Mouse (Mus musculus): Measurements from ENCODE around the gene Nemf. TPM values are rescaled to one million over a fixed set of nuclear protein-coding genes. Genes with fewer than 3 reads are reported as not detected.
"Not testable (repeated sequence)": the region's sequence is repeated elsewhere in the genome, so short reads cannot be mapped to it uniquely, and the experiment has no call there.

Nemf gene
- total and polyA plus RNA-seq, 2 experiments from 2014 or later, result 47.7 to 64.7 TPM

- no peaks in the 10 kb centered on the region for H3K27me3 ChIP-seq (ENCODE audit: insufficient read depth, low read length)
- WGBS, result 4% methylated on average over 32 of the region's 32 CpGs
- peak overlapping the region; percentile 46 for H3K4me3 ChIP-seq (ENCODE audit: low read depth, low read length)
- peak; percentile 49 for TF ChIP-seq CTCF (IDR thresholded peaks at IDR 0.05; ENCODE audit: low read depth)
- no peaks in the 10 kb centered on the region for H3K9me3 ChIP-seq (ENCODE audit: low read length)
- no peak overlapping the region for H3K27ac ChIP-seq (ENCODE audit: low read depth, low read length)
- peak overlapping the region; percentile 83 for H3K4me2 ChIP-seq (ENCODE audit: low read depth)
- H3K36me3 ChIP-seq (ENCODE audit: insufficient read depth), result no peaks in the 10 kb centered on the region
- DNase-seq, result peak; percentile 26
- ATAC-seq, result no peak
- peak overlapping the region; percentile 37 for H3K9ac ChIP-seq
- H3K4me1 ChIP-seq (ENCODE audit: insufficient read depth), result no peaks in the 10 kb centered on the region
Measured at GRCm38 (mm10) chr12:69363899-69364762, 7.2 kb upstream of the Nemf start.

- H3K9ac ChIP-seq; DNase-seq; H3K4me2 ChIP-seq (ENCODE audit: low read depth); ATAC-seq; H3K36me3 ChIP-seq (ENCODE audit: insufficient read depth); H3K4me3 ChIP-seq (ENCODE audit: low read depth, low read length); H3K27ac ChIP-seq (ENCODE audit: low read depth, low read length); H3K27me3 ChIP-seq (ENCODE audit: insufficient read depth, low read length); H3K9me3 ChIP-seq (ENCODE audit: low read length); H3K4me1 ChIP-seq (ENCODE audit: insufficient read depth): not testable (repeated sequence)
- 96% methylated on average over 7 of the region's 7 CpGs for WGBS
Measured at GRCm38 (mm10) chr12:69363110-69363509, 6.1 kb upstream of the Nemf start.

- 52% methylated on average over 4 of the region's 4 CpGs for WGBS
- Histone ChIP-seq H3K4me1 (ENCODE audit: insufficient read depth) (no peaks in the 10 kb centered on the region), H3K4me2 (ENCODE audit: low read depth) (peak overlapping the region; percentile 58), H3K9me3 (ENCODE audit: low read length) (no peaks in the 10 kb centered on the region), H3K36me3 (ENCODE audit: insufficient read depth) (no peaks in the 10 kb centered on the region), H3K9ac (no peak overlapping the region), H3K27ac (ENCODE audit: low read depth, low read length) (0 out of 2 replicates have a peak overlapping the region, but pooled peaks have one; percentile 89), H3K4me3 (ENCODE audit: low read depth, low read length) (no peak overlapping the region; the same call in 1 of the 2 replicates), H3K27me3 (ENCODE audit: insufficient read depth, low read length) (no peaks in the 10 kb centered on the region)
- ATAC-seq (no peak), DNase-seq (no peak)
- no peak for TF ChIP-seq CTCF (IDR thresholded peaks at IDR 0.05; ENCODE audit: low read depth)
Measured at GRCm38 (mm10) chr12:69362388-69362787, 5.4 kb upstream of the Nemf start.

GRCm38 (mm10) chr12:69361919-69362318 is 5.0 kb upstream of the Nemf start:
- Histone ChIP-seq H3K9ac (peak overlapping the region; percentile 69), H3K9me3 (ENCODE audit: low read length) (no peaks in the 10 kb centered on the region), H3K4me3 (ENCODE audit: low read depth, low read length) (peak overlapping the region; percentile 57), H3K4me1 (ENCODE audit: insufficient read depth) (no peaks in the 10 kb centered on the region), H3K36me3 (ENCODE audit: insufficient read depth) (no peaks in the 10 kb centered on the region), H3K4me2 (ENCODE audit: low read depth) (peak overlapping the region; percentile 58), H3K27me3 (ENCODE audit: insufficient read depth, low read length) (no peaks in the 10 kb centered on the region), H3K27ac (ENCODE audit: low read depth, low read length) (peak overlapping the region; percentile 89)
- 4% methylated on average over 10 of the region's 10 CpGs for WGBS
- ATAC-seq, result no peak
- TF ChIP-seq CTCF (IDR thresholded peaks at IDR 0.05; ENCODE audit: low read depth), result no peak
- DNase-seq, result no peak

- WGBS, result under 1% methylated on average over 39 of the region's 50 CpGs
- DNase-seq (peak; percentile 99), ATAC-seq (peak; percentile 96)
- peak overlapping the region; percentile 58 for H3K4me2 ChIP-seq (ENCODE audit: low read depth)
- not testable (repeated sequence) for H3K27me3 ChIP-seq (ENCODE audit: insufficient read depth, low read length); H3K36me3 ChIP-seq (ENCODE audit: insufficient read depth); H3K4me1 ChIP-seq (ENCODE audit: insufficient read depth); H3K9me3 ChIP-seq (ENCODE audit: low read length)
- peak overlapping the region; percentile 69 for H3K9ac ChIP-seq
- TF ChIP-seq CTCF (IDR thresholded peaks at IDR 0.05; ENCODE audit: low read depth), result peak; percentile 16; the same call in 1 of the 2 replicates
- peak overlapping the region; percentile 57 for H3K4me3 ChIP-seq (ENCODE audit: low read depth, low read length)
- peak overlapping the region; percentile 89 for H3K27ac ChIP-seq (ENCODE audit: low read depth, low read length)
Measured at GRCm38 (mm10) chr12:69360997-69361899, 4.3 kb upstream of the Nemf start.

GRCm38 (mm10) chr12:69360655-69360996 is 3.7 kb upstream of the Nemf start:
- H3K4me1 ChIP-seq (ENCODE audit: insufficient read depth), result no peaks in the 10 kb centered on the region
- no peaks in the 10 kb centered on the region for H3K27me3 ChIP-seq (ENCODE audit: insufficient read depth, low read length)
- no peak overlapping the region for H3K9ac ChIP-seq
- H3K36me3 ChIP-seq (ENCODE audit: insufficient read depth), result no peaks in the 10 kb centered on the region
- no peak overlapping the region for H3K4me3 ChIP-seq (ENCODE audit: low read depth, low read length)
- no peak overlapping the region for H3K27ac ChIP-seq (ENCODE audit: low read depth, low read length)
- no peak overlapping the region for H3K4me2 ChIP-seq (ENCODE audit: low read depth)
- no peaks in the 10 kb centered on the region for H3K9me3 ChIP-seq (ENCODE audit: low read length)
- peak; percentile 85 for TF ChIP-seq CTCF (IDR thresholded peaks at IDR 0.05; ENCODE audit: low read depth)
- peak; percentile 29 for ATAC-seq
- 16% methylated on average over 5 of the region's 5 CpGs for WGBS
- peak; percentile 81 for DNase-seq

GRCm38 (mm10) chr12:69357300-69357646 is 308 bp upstream of the Nemf start:
- 5% methylated on average over 13 of the region's 13 CpGs for WGBS
- H3K9ac ChIP-seq, result peak overlapping the region; percentile 76
- no peak for TF ChIP-seq CTCF (IDR thresholded peaks at IDR 0.05; ENCODE audit: low read depth)
- no peaks in the 10 kb centered on the region for H3K27me3 ChIP-seq (ENCODE audit: insufficient read depth, low read length)
- no peak for ATAC-seq
- H3K36me3 ChIP-seq (ENCODE audit: insufficient read depth), result peaks cover 11% of the 10 kb centered on the region
- peak overlapping the region; percentile 64 for H3K4me2 ChIP-seq (ENCODE audit: low read depth)
- no peak overlapping the region for H3K27ac ChIP-seq (ENCODE audit: low read depth, low read length)
- DNase-seq, result no peak
- H3K4me1 ChIP-seq (ENCODE audit: insufficient read depth), result no peaks in the 10 kb centered on the region
- no peaks in the 10 kb centered on the region for H3K9me3 ChIP-seq (ENCODE audit: low read length)
- peak overlapping the region; percentile 71 for H3K4me3 ChIP-seq (ENCODE audit: low read depth, low read length)
